8 mouse cellular contexts compared by ENCODE assay signal in the genomic region with DNA sequence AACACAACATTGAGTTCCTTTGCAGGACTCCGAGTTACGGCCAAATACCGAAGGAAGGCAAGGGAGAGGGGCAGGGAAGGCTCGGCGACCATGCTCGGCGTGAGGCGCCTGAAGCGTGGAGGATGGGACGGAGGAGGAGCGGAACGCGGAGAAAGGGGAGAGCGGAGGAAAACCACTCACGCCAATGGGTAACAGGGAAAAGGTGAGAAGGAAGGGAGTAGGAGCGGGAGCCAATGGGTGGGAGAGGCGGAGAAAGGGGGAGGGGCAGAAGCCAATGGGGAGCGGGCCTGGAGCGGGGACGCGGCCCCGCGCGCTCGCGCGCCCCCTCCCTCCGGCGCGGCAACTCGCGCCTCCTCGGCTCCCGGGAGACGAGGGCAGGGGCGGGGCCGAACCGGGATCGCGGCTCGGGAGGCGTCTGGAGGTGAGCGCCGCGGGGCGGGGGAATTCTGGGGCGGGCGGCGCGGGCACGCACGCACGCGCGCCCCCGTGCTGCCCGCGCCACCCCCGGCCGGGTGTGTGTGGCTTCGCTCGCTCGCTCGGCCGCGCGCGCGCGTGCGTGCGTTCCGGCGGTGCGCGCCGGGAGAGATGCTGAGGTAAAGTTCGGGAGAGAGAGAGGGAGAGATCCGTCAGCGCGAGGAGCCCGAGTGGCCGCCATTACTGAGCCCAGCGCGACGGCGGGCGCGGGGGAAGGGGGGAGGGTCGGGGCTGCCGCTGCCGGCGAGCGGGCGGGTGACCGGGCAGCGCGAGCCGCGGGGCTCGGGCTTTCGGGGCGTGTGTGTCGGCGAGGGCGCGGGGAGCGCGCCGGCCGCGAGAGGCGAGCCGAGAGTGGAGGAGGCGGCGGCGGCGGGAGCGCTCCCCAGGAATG. TPM values are rescaled to one million over a fixed set of nuclear protein-coding genes. Genes with fewer than 3 reads are reported as not detected.
DNase-seq lines count a peak whose midpoint lies in the region; ATAC-seq and TF ChIP-seq lines count a peak whose summit lies in the region.

A gene (plus strand): TSS at position 517 of the 865 bp plus-strand sequence.

- under 1% methylated on average over 74 of the region's 119 CpGs for WGBS in forebrain, embryonic 13.5 days
- whole genome bisulfite sequencing in large intestine, adult 2 months, result under 1% methylated on average over 100 of the region's 119 CpGs
- 4% methylated on average over 68 of the region's 119 CpGs for WGBS in liver, postnatal 0 days (ENCODE audit: insufficient replicate concordance)
- WGBS in neural tube, embryonic 14.5 days, result under 1% methylated on average over 26 of the region's 119 CpGs

- DNase-seq in heart, postnatal 10 days, result peak; percentile 96
- DNase-seq in large intestine, adult 2 months (ENCODE audit: low read depth, low spot score), result peak; percentile 88
- peak; percentile 92 for DNase-seq in liver, postnatal 0 days
- DNase-seq in testis, postnatal 10 days (ENCODE audit: low spot score), result peak; percentile 98

- H3K4me2 ChIP-seq in forebrain, embryonic 13.5 days, result peak within 1 kb of the TSS; percentile 73
- H3K4me2 ChIP-seq in liver, postnatal 0 days (ENCODE audit: low read depth, low read length), result peak within 1 kb of the TSS; percentile 89
- H3K4me2 ChIP-seq in neural tube, embryonic 14.5 days (ENCODE audit: low read depth, low read length), result peak within 1 kb of the TSS; percentile 78

- no peaks in the 10 kb centered on the region for H3K36me3 ChIP-seq in ES-Bruce4 (ENCODE audit: control insufficient read depth, insufficient read depth, low read length, poor library complexity, severe bottlenecking)
- H3K36me3 ChIP-seq in forebrain, embryonic 13.5 days (ENCODE audit: poor library complexity, severe bottlenecking), result no peaks in the 10 kb centered on the region
- H3K36me3 ChIP-seq in liver, postnatal 0 days (replicated peaks; ENCODE audit: insufficient read depth, low read length), result no peaks in the 10 kb centered on the region
- H3K36me3 ChIP-seq in neural tube, embryonic 14.5 days (ENCODE audit: control insufficient read depth, insufficient read depth, low read length), result no peaks in the 10 kb centered on the region

- peak; percentile 93 for ATAC-seq in cerebellum, adult (ENCODE audit: insufficient number of reproducible peaks, low FRiP score, low TSS enrichment)
- ATAC-seq in forebrain, embryonic 13.5 days, result peak; percentile 96
- ATAC-seq in liver, postnatal 0 days, result peak; percentile 91
- ATAC-seq in neural tube, embryonic 14.5 days (ENCODE audit: low read depth), result peak; percentile 96

- TF ChIP-seq POLR2A in ES-Bruce4 (IDR thresholded peaks at IDR 0.05; ENCODE audit: insufficient read depth, low read length), result no peak

- TF ChIP-seq CTCF in ES-Bruce4 (IDR thresholded peaks at IDR 0.05; ENCODE audit: low read depth, low read length), result no peak
- no peak for TF ChIP-seq CTCF in liver, postnatal 0 days (IDR thresholded peaks at IDR 0.05; ENCODE audit: low read depth)

- H3K27me3 ChIP-seq in ES-Bruce4 (ENCODE audit: control insufficient read depth, insufficient read depth, low read length, poor library complexity, severe bottlenecking), result no peaks in the 10 kb centered on the region
- H3K27me3 ChIP-seq in forebrain, embryonic 13.5 days, result no peaks in the 10 kb centered on the region
- H3K27me3 ChIP-seq in liver, postnatal 0 days (ENCODE audit: insufficient read depth, low read length), result peaks cover 3% of the 10 kb centered on the region; the same call in 1 of the 2 replicates
- no peaks in the 10 kb centered on the region; the same call in 1 of the 2 replicates for H3K27me3 ChIP-seq in neural tube, embryonic 14.5 days (ENCODE audit: control insufficient read depth, insufficient read depth, low read length)

- intact Hi-C loops in heart, postnatal 10 days (cut with DNase I), result loop anchor here (1.0 to 10.0 kb wide), 7 partner anchors 100 to 394 kb away; no protein-coding TSS in a partner anchor

- peak within 1 kb of the TSS; percentile 100 for H3K9ac ChIP-seq in ES-Bruce4 (ENCODE audit: low read depth, poor library complexity, severe bottlenecking)
- peak within 1 kb of the TSS; percentile 99 for H3K9ac ChIP-seq in forebrain, embryonic 13.5 days
- peak within 1 kb of the TSS; percentile 97 for H3K9ac ChIP-seq in liver, postnatal 0 days (replicated peaks)
- H3K9ac ChIP-seq in neural tube, embryonic 14.5 days (replicated peaks; ENCODE audit: low read depth, low read length), result peak within 1 kb of the TSS; percentile 95

- peaks cover 2% of the 10 kb centered on the region; the same call in 1 of the 2 replicates for H3K9me3 ChIP-seq in ES-Bruce4 (replicated peaks; ENCODE audit: control insufficient read depth, insufficient read depth, low read length, poor library complexity, severe bottlenecking)
- H3K9me3 ChIP-seq in forebrain, embryonic 13.5 days (replicated peaks), result no peaks in the 10 kb centered on the region
- no peaks in the 10 kb centered on the region for H3K9me3 ChIP-seq in liver, postnatal 0 days (ENCODE audit: low read length)
- H3K9me3 ChIP-seq in neural tube, embryonic 14.5 days (ENCODE audit: control insufficient read depth, low read length), result no peaks in the 10 kb centered on the region

- peak within 1 kb of the TSS; percentile 98 for H3K4me3 ChIP-seq in ES-Bruce4 (ENCODE audit: low read depth, low read length)
- H3K4me3 ChIP-seq in forebrain, embryonic 13.5 days, result peak within 1 kb of the TSS; percentile 98
- peak within 1 kb of the TSS; percentile 94 for H3K4me3 ChIP-seq in liver, postnatal 0 days (ENCODE audit: low read depth, low read length)
- H3K4me3 ChIP-seq in neural tube, embryonic 14.5 days (ENCODE audit: low read depth, low read length), result peak within 1 kb of the TSS; percentile 93

- H3K4me1 ChIP-seq in ES-Bruce4 (ENCODE audit: control insufficient read depth, insufficient read depth, low read length), result no peaks in the 10 kb centered on the region
- peaks cover 26% of the 10 kb centered on the region for H3K4me1 ChIP-seq in forebrain, embryonic 13.5 days
- H3K4me1 ChIP-seq in liver, postnatal 0 days (ENCODE audit: insufficient read depth), result no peaks in the 10 kb centered on the region
- peaks cover 4% of the 10 kb centered on the region; the same call in 1 of the 2 replicates for H3K4me1 ChIP-seq in neural tube, embryonic 14.5 days (ENCODE audit: control insufficient read depth, insufficient read depth, low read length)

- H3K27ac ChIP-seq in ES-Bruce4 (ENCODE audit: insufficient read depth, low read length), result peak within 1 kb of the TSS; percentile 92
- H3K27ac ChIP-seq in forebrain, embryonic 13.5 days, result peak within 1 kb of the TSS; percentile 99
- peak within 1 kb of the TSS; percentile 99 for H3K27ac ChIP-seq in liver, postnatal 0 days (ENCODE audit: low read depth)
- H3K27ac ChIP-seq in neural tube, embryonic 14.5 days (ENCODE audit: low read depth, low read length), result peak within 1 kb of the TSS; percentile 99

- no peak for TF ChIP-seq EP300 in ES-Bruce4 (IDR thresholded peaks at IDR 0.05; ENCODE audit: insufficient read depth, low read depth, low read length)
- TF ChIP-seq EP300 in liver, postnatal 0 days (IDR thresholded peaks at IDR 0.05; ENCODE audit: low read depth), result no peak

RNA-seq across cellular contexts. Expression of the gene that starts here (rescaled TPM):
- 108 and 110 TPM in 2 replicates for polyA plus RNA-seq in ES-Bruce4 (2011; ENCODE audit: insufficient read depth, insufficient read length, low read depth, missing spikeins)
- 45.9 and 46.7 TPM in 2 replicates for polyA plus RNA-seq in forebrain, embryonic 13.5 days (2015; fragmentation: Nextera tagmentation; extraction: Ambion mirVana)
- total RNA-seq in heart, postnatal 10 days (2021), result 10 to 100 TPM; 78.7 to 88.7 TPM
- 5.3 and 9.0 TPM in 2 replicates for polyA plus RNA-seq in large intestine, adult 2 months (2012; rRNA removed)
- polyA plus RNA-seq in liver, postnatal 0 days (2015; fragmentation: Nextera tagmentation; extraction: Ambion mirVana), result 13.1 and 15.1 TPM in 2 replicates
- polyA plus RNA-seq in neural tube, embryonic 14.5 days (2014; fragmentation: Nextera tagmentation; extraction: Ambion mirVana), result 39.0 and 50.3 TPM in 2 replicates

Comparison
In these comparisons a context has a peak if more than half of its experiments do, and no peak if none do; other contexts are left out.
1. Peak in every context shown above with its lines: DNase-seq, ATAC-seq, H3K4me3 ChIP-seq and H3K27ac ChIP-seq.